Mouse (Mus musculus) MEL (cell line): Measurements from ENCODE around the gene Rnf7.

Experiments used
- CTCF ChIP-seq, 3 experiments: IDR thresholded peaks in 2 of 3; conservative IDR thresholded peaks in 1 of 3; 2 replicates each; pipeline ENCODE4 v1.5.1; 2011 to 2012; ENCODE audit warnings: low read length in 3 of 3, low read depth in 2 of 3, mild to moderate bottlenecking in 2 of 3, improper control_type of control experiment in 1 of 3, inconsistent platforms in 1 of 3, mixed read lengths in 1 of 3, moderate library complexity in 1 of 3; ENCODE audit not compliant: control insufficient read depth in 1 of 3, insufficient read depth in 1 of 3, poor library complexity in 1 of 3, severe bottlenecking in 1 of 3
- E2F4 ChIP-seq: IDR thresholded peaks from 2 replicates; pipeline ENCODE4 v1.6.1; 2011; ENCODE audit warnings: low read depth, low read length, improper control_type of control experiment, borderline replicate concordance
- EP300 ChIP-seq, 2 experiments: IDR thresholded peaks; 2 replicates each; pipeline ENCODE4 v1.6.1; 2011; ENCODE audit warnings: improper control_type of control experiment in 2 of 2, low read length in 2 of 2, low read depth in 1 of 2, mild to moderate bottlenecking in 1 of 2
- GATA1 ChIP-seq: IDR thresholded peaks from 2 replicates; pipeline ENCODE4 v1.6.1; 2011; ENCODE audit warnings: low read depth, low read length, improper control_type of control experiment
- HCFC1 ChIP-seq: IDR thresholded peaks from 2 replicates; pipeline ENCODE4 v1.6.1; 2012; ENCODE audit warnings: low read depth, mild to moderate bottlenecking, inconsistent platforms, low read length, improper control_type of control experiment, moderate library complexity
- POLR2A ChIP-seq, 2 experiments: IDR thresholded peaks; 2 replicates each; pipeline ENCODE4 v1.6.1; 2011 to 2012; ENCODE audit warnings: low read length in 2 of 2, mild to moderate bottlenecking in 2 of 2, control low read depth in 1 of 2, improper control_type of control experiment in 1 of 2, low read depth in 1 of 2, moderate library complexity in 1 of 2; ENCODE audit not compliant: control insufficient read depth in 1 of 2, insufficient read depth in 1 of 2, poor library complexity in 1 of 2
- TAL1 ChIP-seq: IDR thresholded peaks from 2 replicates; pipeline ENCODE4 v1.6.1; 2012; ENCODE audit warnings: mild to moderate bottlenecking, inconsistent platforms, low read length, moderate library complexity, mixed read lengths
- USF1 ChIP-seq: IDR thresholded peaks from 2 replicates; pipeline ENCODE4 v1.6.1; 2014; ENCODE audit warnings: low read depth, mild to moderate bottlenecking, inconsistent platforms, low read length, improper control_type of control experiment, moderate library complexity

DNA sequence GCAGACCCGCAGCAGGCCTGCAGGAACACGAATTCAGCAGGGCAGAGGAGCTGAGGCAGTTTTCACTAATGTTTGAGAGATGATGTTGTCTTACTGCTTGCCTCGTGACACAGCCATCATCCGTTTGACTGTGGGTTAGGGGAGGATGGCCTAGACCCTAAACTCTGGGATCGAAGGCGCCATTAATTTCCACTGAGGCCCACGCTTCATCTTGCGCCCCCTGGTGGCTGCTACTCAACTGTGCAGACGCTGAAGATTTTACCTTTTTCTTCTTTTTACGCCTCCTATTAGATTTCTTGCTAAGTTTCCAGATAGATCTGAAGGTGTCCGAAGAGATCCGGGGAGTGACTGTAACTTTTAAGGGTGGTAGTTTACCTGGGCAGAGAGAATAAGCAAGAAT is 13.3 kb upstream of the Rnf7 start:
- no peak for TF ChIP-seq TAL1
- no peak for TF ChIP-seq EP300 (IDR thresholded peaks at IDR 0.05; ENCODE audit: low read depth in 1 of 2, low read length in 2 of 2)
- no peak for TF ChIP-seq GATA1
- peak; percentile 87 to 93 (median 90) for TF ChIP-seq CTCF (IDR thresholded peaks at IDR 0.05 in 2 of 3, conservative IDR thresholded peaks at IDR 0.05 in 1 of 3; ENCODE audit: control insufficient read depth in 1 of 3, insufficient read depth in 1 of 3, low read depth in 2 of 3, low read length in 3 of 3, poor library complexity in 1 of 3, severe bottlenecking in 1 of 3)
- no peak for TF ChIP-seq POLR2A (IDR thresholded peaks at IDR 0.05; ENCODE audit: control insufficient read depth in 1 of 2, insufficient read depth in 1 of 2, low read depth in 1 of 2, low read length in 2 of 2, poor library complexity in 1 of 2)
- TF ChIP-seq E2F4, result no peak
- no peak for TF ChIP-seq USF1
- TF ChIP-seq HCFC1, result no peak
